Mouse (Mus musculus): ENCODE measurements around the gene Vmn1r35. TPM values are rescaled to one million over a fixed set of nuclear protein-coding genes. Genes with fewer than 3 reads are reported as not detected.
"Not testable (repeated sequence)": the region's sequence is repeated elsewhere in the genome, so short reads cannot be mapped to it uniquely, and the experiment has no call there.

Vmn1r35 gene
- polyA plus RNA-seq (2012): not detected in 2 replicates

DNA sequence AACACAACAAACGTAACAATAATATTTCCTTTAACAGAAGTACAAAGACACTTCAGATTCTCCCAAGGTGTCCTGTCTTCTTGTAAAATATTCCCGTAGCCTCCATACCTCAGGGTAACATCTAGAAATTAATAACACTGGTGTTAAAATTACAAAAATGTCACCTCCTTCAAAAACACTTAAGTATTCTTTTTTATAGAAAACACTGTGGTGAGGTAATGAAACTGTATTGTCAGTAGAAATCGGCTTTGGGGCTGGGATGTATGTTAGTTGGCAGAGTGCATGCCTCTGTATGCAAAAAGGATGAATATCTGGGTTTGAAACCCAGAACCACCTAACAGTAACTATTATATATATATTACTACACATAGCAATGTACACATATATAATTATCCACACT is at the start of gene Vmn1r35:
Gene Vmn1r35 (minus strand): TSS at position 101 of the 400 bp plus-strand sequence.
- no peak for TF ChIP-seq GATA1 (IDR thresholded peaks at IDR 0.05; ENCODE audit: low read length)

DNA sequence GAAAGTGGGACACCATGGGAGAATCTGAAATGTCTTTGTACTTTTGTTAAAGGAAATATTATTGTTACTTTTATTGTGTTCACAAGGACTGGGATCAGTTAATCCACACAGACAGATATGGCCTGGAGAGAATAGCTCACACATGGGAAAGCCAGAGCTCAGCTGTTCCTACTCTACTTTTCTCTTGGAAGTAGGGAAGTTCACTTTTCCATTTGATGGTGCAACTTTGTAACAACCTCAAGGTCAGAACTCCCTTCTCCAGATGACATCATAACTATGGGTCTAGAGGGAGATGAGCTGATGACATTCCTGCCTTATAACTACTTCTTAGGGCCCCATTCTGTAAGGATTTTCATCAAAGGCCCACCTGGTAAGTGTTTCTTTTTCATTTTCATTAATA is 43.4 kb upstream of the Vmn1r35 start, which contains the start of gene Vmn1r37:
Gene Vmn1r37 (plus strand): TSS at position 301 of the 400 bp plus-strand sequence.
- TF ChIP-seq GATA1 (IDR thresholded peaks at IDR 0.05; ENCODE audit: low read length): not testable (repeated sequence)

DNA sequence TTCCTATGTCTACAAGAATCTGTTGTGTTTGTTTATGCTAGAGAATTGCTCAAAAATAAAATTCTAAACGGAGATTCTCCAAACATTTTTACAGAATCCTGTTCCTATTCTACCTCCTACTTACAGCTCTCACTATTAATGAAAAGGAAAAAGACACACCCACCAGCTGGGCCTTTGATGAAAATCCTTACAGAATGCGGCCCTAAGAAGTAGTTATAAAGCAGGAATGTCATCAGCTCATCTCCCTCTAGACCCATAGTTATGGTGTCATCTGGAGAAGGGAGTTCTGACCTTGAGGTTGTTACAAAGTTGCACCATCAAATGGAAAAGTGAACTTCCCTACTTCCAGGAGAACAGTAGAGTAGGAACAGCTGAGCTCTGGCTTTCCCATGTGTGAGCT is 33.4 kb upstream of the Vmn1r35 start, which contains the start of gene Vmn1r36:
Gene Vmn1r36 (minus strand): TSS at position 101 of the 400 bp plus-strand sequence.
- TF ChIP-seq GATA1 (IDR thresholded peaks at IDR 0.05; ENCODE audit: low read length): not testable (repeated sequence)

DNA sequence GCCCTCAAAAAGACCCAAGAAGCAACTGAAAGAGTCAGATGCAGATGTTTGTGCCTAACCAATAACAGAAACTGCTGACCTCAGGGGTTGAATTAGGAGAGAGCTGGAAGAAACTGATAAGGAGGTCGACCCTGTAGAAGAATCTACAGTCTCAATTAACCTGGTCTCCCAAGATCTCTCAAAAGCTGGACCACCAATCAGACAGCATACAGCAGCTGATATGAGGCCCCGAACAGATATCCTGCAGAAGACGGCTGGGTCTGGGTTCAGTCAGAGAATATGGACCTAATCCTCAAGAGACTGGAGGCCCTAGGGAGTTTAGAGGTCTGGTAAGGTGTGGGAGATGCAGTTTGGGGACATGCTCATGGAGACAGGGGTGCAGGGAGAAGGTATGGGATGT is 28.1 kb upstream of the Vmn1r35 start:
- TF ChIP-seq GATA1 (IDR thresholded peaks at IDR 0.05; ENCODE audit: low read length): no peak

DNA sequence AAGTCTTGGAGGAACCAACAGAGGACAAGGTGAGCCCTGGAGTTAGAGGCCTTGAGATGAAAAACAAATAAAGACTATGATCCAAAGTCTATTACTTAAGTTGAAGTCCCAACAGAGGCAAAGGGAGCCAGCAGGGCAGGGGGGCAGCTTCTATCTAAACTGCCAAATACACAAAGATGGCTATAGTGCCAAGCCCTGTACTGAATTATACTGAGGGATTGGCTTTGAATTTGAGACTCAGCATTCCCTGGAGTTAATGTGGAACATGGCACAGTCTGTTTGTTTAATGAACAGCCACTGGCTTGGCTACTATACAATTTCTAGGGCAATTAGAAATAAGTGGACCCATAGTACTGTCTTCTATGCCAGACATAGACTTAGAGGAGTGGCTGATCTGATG is 23.2 kb upstream of the Vmn1r35 start:
- TF ChIP-seq GATA1 (IDR thresholded peaks at IDR 0.05; ENCODE audit: low read length): no peak

DNA sequence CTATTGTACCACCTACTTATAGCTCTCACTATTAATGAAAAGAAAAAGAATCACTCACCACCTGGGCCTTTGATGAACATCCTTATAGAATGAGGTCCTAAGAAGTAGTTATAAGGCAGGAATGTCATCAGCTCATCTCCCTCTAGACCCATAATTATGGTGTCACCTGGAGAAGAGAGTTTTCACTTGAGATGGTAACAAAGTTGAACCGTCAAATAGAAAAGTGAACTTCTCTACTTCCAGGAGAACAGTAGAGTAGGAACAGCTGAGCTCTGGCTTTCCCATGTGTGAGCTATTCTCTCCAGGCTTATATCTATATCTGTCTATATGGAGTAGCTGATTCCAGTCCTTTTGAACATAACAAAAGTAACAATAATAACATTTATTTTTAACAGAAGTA is 41.9 kb downstream of the Vmn1r35 start, which contains the start of gene Vmn1r34:
Gene Vmn1r34 (minus strand): TSS at position 101 of the 400 bp plus-strand sequence.
- no peak for TF ChIP-seq GATA1 (IDR thresholded peaks at IDR 0.05; ENCODE audit: low read length)

Other genes with a start within 250 kb of the Vmn1r35 start
- 5.0 and 7.2 TPM in 2 replicates for gene Mad2l1, start 150.5 kb downstream of the Vmn1r35 start, polyA plus RNA-seq (2012)
- gene Vmn1r32, start 125.8 kb downstream of the Vmn1r35 start, polyA plus RNA-seq (2012): not detected in 2 replicates
- gene Vmn1r33, start 67.6 kb downstream of the Vmn1r35 start, polyA plus RNA-seq (2012): not detected in 2 replicates
- not detected in 2 replicates for gene Vmn1r34, start 42.0 kb downstream of the Vmn1r35 start, polyA plus RNA-seq (2012)
- not detected in 2 replicates for gene Vmn1r36, start 33.3 kb upstream of the Vmn1r35 start, polyA plus RNA-seq (2012)
- gene Vmn1r37, start 43.5 kb upstream of the Vmn1r35 start, polyA plus RNA-seq (2012): not detected in 2 replicates
- not detected in 2 replicates for gene Vmn1r38, start 96.7 kb upstream of the Vmn1r35 start, polyA plus RNA-seq (2012)
- gene Vmn1r39, start 124.7 kb upstream of the Vmn1r35 start, polyA plus RNA-seq (2012): not detected in 2 replicates
- not detected in 2 replicates for gene Gng12, start 210.5 kb upstream of the Vmn1r35 start, polyA plus RNA-seq (2012)

Data from G1E-ER4 (cell line).